Mouse (Mus musculus) urinary bladder, adult 18-20 months (tissue): ENCODE results near the gene Utp3.
A peak's percentile ranks its signal among the peaks of the same experiment; 100 is the strongest.
"Not testable (repeated sequence)": the region's sequence is repeated elsewhere in the genome, so short reads cannot be mapped to it uniquely, and the experiment has no call there.

ENCODE experiments used
- DNase-seq, 2 experiments: peaks; one replicate each; pipeline ENCODE4 v3.0.0; 2022; ENCODE audit warnings: low spot score in 2 of 2, mixed read lengths in 2 of 2

Gene Utp3

GRCm38 (mm10) chr5:88554086-88554886, at the start of gene Utp3:
Gene Utp3, plus strand, starts transcription at chr5:88554462.
- peak; percentile 85 to 89 for DNase-seq

- no peak for DNase-seq
These were observed 45.7 kb upstream of the Utp3 start for GRCm38 (mm10) chr5:88508555-88508954.

- no peak for DNase-seq
These were observed 45.3 kb upstream of the Utp3 start for GRCm38 (mm10) chr5:88508990-88509389.

GRCm38 (mm10) chr5:88519232-88519631, 35.0 kb upstream of the Utp3 start:
- no peak for DNase-seq

GRCm38 (mm10) chr5:88527657-88528056, 26.6 kb upstream of the Utp3 start, which contains the start of gene Jchain:
Gene Jchain, minus strand, starts transcription at chr5:88527891.
- no peak for DNase-seq

- DNase-seq = no peak
These were observed 23.4 kb upstream of the Utp3 start for GRCm38 (mm10) chr5:88530908-88531307.

GRCm38 (mm10) chr5:88534697-88535096, 19.6 kb upstream of the Utp3 start:
- DNase-seq = no peak

- DNase-seq = no peak
These were observed 13.4 kb upstream of the Utp3 start for GRCm38 (mm10) chr5:88540845-88541244.

GRCm38 (mm10) chr5:88542651-88543282, 11.5 kb upstream of the Utp3 start:
- no peak for DNase-seq

GRCm38 (mm10) chr5:88544411-88544810, 9.9 kb upstream of the Utp3 start:
- DNase-seq = not testable (repeated sequence)

- no peak for DNase-seq
These were observed 8.7 kb upstream of the Utp3 start for GRCm38 (mm10) chr5:88545536-88545935.

GRCm38 (mm10) chr5:88553271-88554085, 784 bp upstream of the Utp3 start:
- no peak for DNase-seq

GRCm38 (mm10) chr5:88558991-88559390, 4.7 kb downstream of the Utp3 start:
- no peak for DNase-seq

GRCm38 (mm10) chr5:88561080-88561814, 7.0 kb downstream of the Utp3 start:
- no peak for DNase-seq

GRCm38 (mm10) chr5:88562863-88563780, 8.9 kb downstream of the Utp3 start:
- DNase-seq = peak in 1 of 2 experiments; percentile 64

- DNase-seq = peak; percentile 78 to 86
These were observed 10.4 kb downstream of the Utp3 start, which contains the start of gene Rufy3 for GRCm38 (mm10) chr5:88564501-88565147. Gene Rufy3, plus strand, starts transcription at chr5:88565040.

- DNase-seq = peak; percentile 33 to 65
These were observed 11.1 kb downstream of the Utp3 start for GRCm38 (mm10) chr5:88565148-88566033.

- DNase-seq = no peak
These were observed 12.0 kb downstream of the Utp3 start for GRCm38 (mm10) chr5:88566034-88566841.
